Mouse (Mus musculus) liver, embryonic 15.5 days (tissue): ENCODE results near the gene Cops2. TPM values are rescaled to one million over a fixed set of nuclear protein-coding genes. Genes with fewer than 3 reads are reported as not detected.

Experiments used
- ATAC-seq: fragments of 200-750 bp; cut with Nextera tagmentation; 2 replicates; pipeline ENCODE4 v1.8.0; 2017; ENCODE audit warnings: moderate number of reproducible peaks, mild to moderate bottlenecking, moderate library complexity; ENCODE audit not compliant: insufficient read depth
- H3K27ac ChIP-seq: fragments of 300-500 bp; sonication (generic); replicated peaks from 2 replicates; pipeline ENCODE4 v1.5.1; 2015; ENCODE audit warnings: mild to moderate bottlenecking, inconsistent platforms
- H3K27me3 ChIP-seq: fragments of 300-500 bp; sonication (generic); 2 replicates; pipeline ENCODE4 v1.6.1; 2015; ENCODE audit warnings: mild to moderate bottlenecking, inconsistent platforms
- H3K36me3 ChIP-seq: fragments of 300-500 bp; sonication (generic); replicated peaks from 2 replicates; pipeline ENCODE4 v1.6.1; 2015; ENCODE audit warnings: moderate library complexity, mild to moderate bottlenecking, inconsistent platforms
- H3K4me1 ChIP-seq: fragments of 300-500 bp; sonication (generic); replicated peaks from 2 replicates; pipeline ENCODE4 v1.6.1; 2015; ENCODE audit warnings: inconsistent platforms
- H3K4me2 ChIP-seq: fragments of 300-500 bp; sonication (generic); 2 replicates; pipeline ENCODE4 v1.6.1; 2015; ENCODE audit warnings: moderate library complexity, mild to moderate bottlenecking, inconsistent platforms
- H3K4me3 ChIP-seq: fragments of 300-500 bp; sonication (generic); replicated peaks from 2 replicates; pipeline ENCODE4 v1.5.1; 2015; ENCODE audit warnings: mild to moderate bottlenecking, inconsistent platforms
- H3K9ac ChIP-seq: fragments of 300-500 bp; sonication (generic); 2 replicates; pipeline ENCODE4 v1.6.1; 2015; ENCODE audit warnings: moderate library complexity, mild to moderate bottlenecking, inconsistent platforms
- H3K9me3 ChIP-seq: fragments of 300-500 bp; sonication (generic); replicated peaks from 2 replicates; pipeline ENCODE4 v1.6.1; 2016; ENCODE audit warnings: inconsistent platforms
- WGBS: fragments of 180-500 bp; shearing (Covaris S2); methylation state at CpG from one replicate; pipeline ENCODE4 v1.1.7; 2015; ENCODE audit warnings: mixed read lengths; ENCODE audit not compliant: insufficient replicate concordance; 5-methylcytosine and 5-hydroxymethylcytosine counted together
- polyA plus RNA-seq: library from polyadenylated mRNA; unstranded; fragments of >200 nt; fragmentation: Nextera tagmentation; extraction: Ambion mirVana; gene quantifications from 2 replicates; pipeline ENCODE4 v1.2.1, GENCODE M21; 2015

Gene Cops2
- polyA plus RNA-seq: 36.2 and 39.5 TPM in 2 replicates

DNA sequence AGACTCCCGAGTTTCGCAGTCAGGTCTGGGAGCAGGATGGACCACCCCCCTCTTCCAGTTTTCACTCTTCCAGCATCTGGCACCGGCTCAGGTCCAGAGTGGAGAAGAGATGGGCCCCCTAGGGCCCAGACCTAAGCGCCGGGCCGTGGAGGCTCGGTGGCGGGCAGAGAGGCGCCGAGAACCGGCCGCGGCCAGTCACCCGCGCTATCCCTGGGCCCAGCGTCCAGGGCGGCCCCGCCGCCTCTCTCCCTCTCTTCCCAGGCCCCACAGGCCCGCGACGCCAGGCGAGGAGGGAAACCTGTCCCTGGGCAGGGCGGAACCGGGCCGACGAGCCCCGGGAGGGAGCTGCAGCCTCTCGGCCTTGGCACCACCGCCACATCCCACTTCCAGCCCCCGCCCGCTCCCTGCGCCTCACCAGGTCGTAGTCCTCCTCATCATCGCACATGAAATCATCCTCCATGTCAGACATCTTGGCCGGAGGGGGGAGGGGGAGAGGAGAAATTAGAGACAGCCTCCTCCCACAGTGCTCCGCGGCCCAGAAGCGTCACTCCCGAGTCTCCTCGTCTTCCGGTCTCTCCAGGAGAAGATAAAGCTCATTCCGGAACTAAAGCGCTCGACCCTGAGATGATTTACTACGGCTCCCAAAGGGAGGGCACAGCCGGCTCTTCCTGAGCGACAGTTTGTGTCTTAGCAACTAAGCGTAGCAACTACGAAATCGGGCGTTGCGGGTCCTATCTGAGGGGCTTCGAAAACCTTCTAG lies at the start of gene Cops2, which contains the start of gene Galk2:
TSS of gene Cops2 (minus strand) at position 619 of the 760 bp plus-strand sequence.
TSS of gene Galk2 (plus strand) at position 589 of the 760 bp plus-strand sequence.
- H3K36me3 ChIP-seq: no peaks in the 10 kb centered on the region
- peak; percentile 98 for ATAC-seq
- peaks cover 30% of the 10 kb centered on the region for H3K4me1 ChIP-seq
- H3K4me3 ChIP-seq: peak within 1 kb of the TSS; percentile 99
- no peaks in the 10 kb centered on the region for H3K27me3 ChIP-seq
- WGBS: under 1% methylated on average over 50 of the region's 54 CpGs
- H3K4me2 ChIP-seq: peak within 1 kb of the TSS; percentile 73
- H3K9me3 ChIP-seq: no peaks in the 10 kb centered on the region
- H3K9ac ChIP-seq: peak within 1 kb of the TSS; percentile 99
- H3K27ac ChIP-seq: peak within 1 kb of the TSS; percentile 91

- H3K4me2 ChIP-seq: no peak overlapping the region
- no peak overlapping the region for H3K9ac ChIP-seq
- WGBS: 59% methylated on average over 4 of the region's 4 CpGs
- peak; percentile 81 for ATAC-seq
- H3K4me3 ChIP-seq: no peak overlapping the region
- H3K27me3 ChIP-seq: no peaks in the 10 kb centered on the region
- no peaks in the 10 kb centered on the region for H3K36me3 ChIP-seq
- H3K9me3 ChIP-seq: no peaks in the 10 kb centered on the region
- H3K4me1 ChIP-seq: peaks cover 11% of the 10 kb centered on the region
- H3K27ac ChIP-seq: peak overlapping the region; percentile 58
Observed at GRCm38 (mm10) chr2:125907580-125908255, 48.8 kb upstream of the Cops2 start.

DNA sequence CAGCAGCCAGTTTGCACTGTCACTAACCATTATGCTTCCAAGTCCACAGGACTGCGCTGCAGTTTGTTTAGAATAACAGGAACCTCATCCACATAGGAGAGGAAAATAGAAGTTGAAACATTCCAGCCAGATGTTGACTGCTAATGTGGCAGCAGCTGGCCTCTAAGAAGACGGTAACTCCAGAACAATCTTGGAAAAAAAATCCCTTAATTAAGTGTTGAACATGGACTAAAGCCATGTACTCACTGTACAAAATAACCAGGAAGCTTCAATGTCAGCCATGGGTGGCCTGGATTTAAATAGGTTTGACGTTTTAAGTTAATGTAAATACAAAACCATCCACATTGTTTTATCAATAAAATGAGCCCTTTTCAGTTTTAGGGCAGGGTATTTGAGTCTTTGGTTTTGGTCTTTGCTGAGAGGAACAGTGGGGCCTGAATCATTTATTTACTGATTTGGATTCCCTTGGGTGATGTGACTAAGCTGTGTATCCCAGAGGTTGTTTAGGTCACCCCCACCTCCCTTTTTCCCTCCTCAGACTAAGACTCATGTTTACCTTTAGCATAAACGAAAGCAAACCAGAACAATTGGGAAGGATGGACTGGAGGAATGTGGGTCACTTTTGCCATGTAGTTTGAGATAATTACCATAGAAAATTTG lies 47.6 kb upstream of the Cops2 start:
- Histone ChIP-seq H3K27me3 (no peaks in the 10 kb centered on the region), H3K4me3 (no peak overlapping the region), H3K27ac (no peak overlapping the region), H3K36me3 (no peaks in the 10 kb centered on the region), H3K4me1 (peaks cover 20% of the 10 kb centered on the region), H3K9me3 (no peaks in the 10 kb centered on the region), H3K9ac (no peak overlapping the region), H3K4me2 (no peak overlapping the region)
- 80% methylated on average over 4 of the region's 4 CpGs for WGBS
- ATAC-seq: no peak

DNA sequence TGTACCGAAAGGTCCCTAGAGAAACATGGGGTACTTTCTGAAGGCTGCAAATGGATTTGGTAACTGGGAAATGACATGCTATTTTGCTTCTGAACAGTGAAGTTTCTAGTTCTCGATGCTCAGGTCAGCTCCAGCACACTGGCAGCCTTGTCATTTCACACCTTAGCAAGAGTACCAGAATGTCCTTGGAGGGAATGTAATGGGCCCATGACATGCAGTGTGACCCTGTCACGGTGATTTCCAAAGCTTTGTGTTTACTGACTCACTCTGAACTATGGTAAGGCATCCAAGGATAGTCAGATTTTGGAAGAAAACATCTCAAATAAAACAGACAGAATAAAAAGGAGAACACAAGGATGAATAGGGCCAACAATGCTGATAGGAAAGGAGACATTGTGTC lies 42.5 kb upstream of the Cops2 start:
- Histone ChIP-seq H3K4me3 (no peak overlapping the region), H3K9me3 (no peaks in the 10 kb centered on the region), H3K4me2 (peak overlapping the region; percentile 55), H3K27ac (peak overlapping the region; percentile 85), H3K27me3 (no peaks in the 10 kb centered on the region), H3K36me3 (no peaks in the 10 kb centered on the region), H3K4me1 (peaks cover 25% of the 10 kb centered on the region), H3K9ac (0 out of 2 replicates have a peak overlapping the region, but pooled peaks have one; percentile 12)
- WGBS: 72% methylated on average over 3 of the region's 3 CpGs
- peak; percentile 2 for ATAC-seq

GRCm38 (mm10) chr2:125900797-125901410 lies 42.0 kb upstream of the Cops2 start:
- Histone ChIP-seq H3K36me3 (no peaks in the 10 kb centered on the region), H3K4me1 (peaks cover 25% of the 10 kb centered on the region), H3K4me2 (peak overlapping the region; percentile 55), H3K27ac (peak overlapping the region; percentile 85), H3K4me3 (no peak overlapping the region), H3K27me3 (no peaks in the 10 kb centered on the region), H3K9me3 (no peaks in the 10 kb centered on the region), H3K9ac (no peak overlapping the region)
- WGBS: 36% methylated on average over 6 of the region's 6 CpGs
- peak; percentile 99 for ATAC-seq

- no peak overlapping the region for H3K4me2 ChIP-seq
- H3K9me3 ChIP-seq: no peaks in the 10 kb centered on the region
- H3K27ac ChIP-seq: no peak overlapping the region
- no peak overlapping the region for H3K4me3 ChIP-seq
- H3K36me3 ChIP-seq: no peaks in the 10 kb centered on the region
- H3K4me1 ChIP-seq: peaks cover 15% of the 10 kb centered on the region
- no peak for ATAC-seq
- no peak overlapping the region for H3K9ac ChIP-seq
- WGBS: 74% methylated on average over 3 of the region's 3 CpGs
- H3K27me3 ChIP-seq: no peaks in the 10 kb centered on the region
Observed at GRCm38 (mm10) chr2:125896355-125896754, 37.4 kb upstream of the Cops2 start.

DNA sequence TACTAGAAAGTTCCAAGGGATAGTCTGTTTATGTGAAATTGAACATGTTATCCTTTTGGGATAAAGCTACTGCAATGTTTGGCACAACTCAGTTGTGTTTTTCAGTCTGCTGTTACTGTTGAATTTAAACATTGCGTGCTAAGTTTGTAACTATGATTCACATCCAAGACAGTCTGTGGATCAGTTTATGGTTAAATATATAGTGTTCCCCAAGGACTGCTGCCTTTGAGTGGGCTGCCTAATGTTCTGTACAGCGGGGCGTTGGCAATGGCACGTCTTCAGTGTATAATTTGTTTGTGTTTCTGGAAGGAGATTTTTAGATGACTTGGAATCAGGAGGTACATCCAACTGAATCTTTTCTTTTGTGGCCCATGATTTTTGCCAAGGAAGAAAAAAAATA lies 36.2 kb upstream of the Cops2 start:
- Histone ChIP-seq H3K9ac (no peak overlapping the region), H3K27ac (no peak overlapping the region), H3K4me1 (peaks cover 2% of the 10 kb centered on the region), H3K36me3 (no peaks in the 10 kb centered on the region), H3K27me3 (no peaks in the 10 kb centered on the region), H3K4me3 (no peak overlapping the region), H3K4me2 (no peak overlapping the region), H3K9me3 (no peaks in the 10 kb centered on the region)
- ATAC-seq: no peak
- 80% methylated on average over 4 of the region's 4 CpGs for whole genome bisulfite sequencing

GRCm38 (mm10) chr2:125893096-125893495 lies 34.2 kb upstream of the Cops2 start:
- no peaks in the 10 kb centered on the region for H3K27me3 ChIP-seq
- H3K27ac ChIP-seq: no peak overlapping the region
- H3K9ac ChIP-seq: no peak overlapping the region
- no peak overlapping the region for H3K4me3 ChIP-seq
- ATAC-seq: no peak
- 35% methylated on average over 6 of the region's 6 CpGs for WGBS
- H3K9me3 ChIP-seq: no peaks in the 10 kb centered on the region
- H3K4me1 ChIP-seq: no peaks in the 10 kb centered on the region
- H3K36me3 ChIP-seq: no peaks in the 10 kb centered on the region
- H3K4me2 ChIP-seq: no peak overlapping the region

GRCm38 (mm10) chr2:125885891-125886576 lies 27.1 kb upstream of the Cops2 start:
- H3K4me1 ChIP-seq: no peaks in the 10 kb centered on the region
- no peak overlapping the region for H3K4me2 ChIP-seq
- H3K36me3 ChIP-seq: no peaks in the 10 kb centered on the region
- H3K9ac ChIP-seq: no peak overlapping the region
- ATAC-seq: no peak
- 67% methylated on average over 4 of the region's 4 CpGs for WGBS
- H3K27me3 ChIP-seq: no peaks in the 10 kb centered on the region
- H3K4me3 ChIP-seq: no peak overlapping the region
- no peaks in the 10 kb centered on the region for H3K9me3 ChIP-seq
- no peak overlapping the region for H3K27ac ChIP-seq

DNA sequence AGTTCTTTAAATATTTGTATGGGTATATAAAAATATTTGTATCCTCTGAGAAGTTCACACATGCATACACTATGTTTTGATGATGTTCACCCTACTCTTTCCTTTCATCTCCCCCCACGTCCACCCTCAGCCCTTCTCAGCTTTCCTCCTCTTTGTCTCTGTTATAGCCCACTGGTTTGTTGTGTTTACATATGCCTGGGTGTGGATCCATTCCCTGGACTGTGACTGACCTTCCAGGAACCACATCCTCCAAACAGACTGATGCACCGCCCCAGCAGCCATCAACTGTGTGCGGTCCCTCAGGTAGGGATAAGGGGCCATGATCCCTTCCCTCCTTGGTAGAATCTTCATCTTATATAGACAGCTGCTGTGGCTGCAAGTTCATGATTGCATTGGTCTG lies 11.2 kb upstream of the Cops2 start:
- ATAC-seq: no peak
- WGBS: 74% methylated on average over 3 of the region's 3 CpGs
- H3K9ac ChIP-seq: no peak overlapping the region
- H3K4me2 ChIP-seq: no peak overlapping the region
- no peaks in the 10 kb centered on the region for H3K36me3 ChIP-seq
- no peaks in the 10 kb centered on the region for H3K27me3 ChIP-seq
- no peaks in the 10 kb centered on the region for H3K9me3 ChIP-seq
- H3K4me1 ChIP-seq: peaks cover 19% of the 10 kb centered on the region
- H3K27ac ChIP-seq: no peak overlapping the region
- no peak overlapping the region for H3K4me3 ChIP-seq
